Mouse (Mus musculus) CH12.LX (cell line): ENCODE measurements around the gene Med25. TPM values are rescaled to one million over a fixed set of nuclear protein-coding genes. Genes with fewer than 3 reads are reported as not detected.

Source experiments
- DNase-seq: peaks from one replicate; pipeline ENCODE4 v3.0.0-alpha.2; 2013; ENCODE audit errors: extremely low read depth
- H3K27ac ChIP-seq: 2 replicates; pipeline ENCODE4 v1.5.1; 2012; ENCODE audit warnings: low read depth, mild to moderate bottlenecking, control low read depth, moderate library complexity; ENCODE audit not compliant: insufficient read depth
- H3K27me3 ChIP-seq: replicated peaks from 2 replicates; pipeline ENCODE3; 2012; ENCODE audit warnings: inconsistent platforms
- H3K36me3 ChIP-seq, 2 experiments: replicated peaks in 1 of 2; 2 replicates each; pipeline versions ENCODE3 to v1.6.1; 2012; ENCODE audit warnings: inconsistent platforms in 1 of 2, low read length in 1 of 2, mild to moderate bottlenecking in 1 of 2, mixed read lengths in 1 of 2, moderate library complexity in 1 of 2; ENCODE audit not compliant: control insufficient read depth in 1 of 2, insufficient read depth in 1 of 2
- H3K4me1 ChIP-seq, 2 experiments: 2 replicates each; pipeline ENCODE4 v1.6.1; 2012; ENCODE audit warnings: inconsistent platforms in 1 of 2, moderate library complexity in 1 of 2; ENCODE audit not compliant: insufficient read depth in 2 of 2, control insufficient read depth in 1 of 2
- H3K4me2 ChIP-seq: 2 replicates; pipeline ENCODE4 v1.6.1; 2012; ENCODE audit warnings: low read depth, mild to moderate bottlenecking, control low read depth; ENCODE audit not compliant: poor library complexity, insufficient read depth, severe bottlenecking
- H3K4me3 ChIP-seq, 3 experiments: fragments of 150-350 bp in 1 of 3; sonication (generic) in 1 of 3; replicated peaks in 1 of 3; 2 replicates each; pipeline versions ENCODE3 to v1.5.1; 2011 to 2012; ENCODE audit warnings: low read depth in 2 of 3, low read length in 2 of 3, mild to moderate bottlenecking in 2 of 3, moderate library complexity in 2 of 3, control low read depth in 1 of 3, improper control_type of control experiment in 1 of 3, inconsistent platforms in 1 of 3, mixed read lengths in 1 of 3; ENCODE audit not compliant: poor library complexity in 1 of 3
- H3K79me2 ChIP-seq: replicated peaks from 2 replicates; pipeline ENCODE4 v1.6.1; 2012; ENCODE audit warnings: mild to moderate bottlenecking, moderate library complexity; ENCODE audit not compliant: control insufficient read depth, poor library complexity, insufficient read depth, severe bottlenecking; ENCODE audit errors: extremely low read depth
- H3K9ac ChIP-seq: 2 replicates; pipeline ENCODE4 v1.6.1; 2012; ENCODE audit warnings: low read depth, mild to moderate bottlenecking, control low read depth, moderate library complexity; ENCODE audit not compliant: insufficient read depth
- H3K9me3 ChIP-seq: replicated peaks from 2 replicates; pipeline ENCODE3; 2012; ENCODE audit warnings: low read length, inconsistent platforms, mixed read lengths
- CHD1 ChIP-seq: IDR thresholded peaks from 2 replicates; pipeline ENCODE4 v1.6.1; 2012; ENCODE audit warnings: low read depth, low read length, improper control_type of control experiment, inconsistent platforms
- CTCF ChIP-seq, 2 experiments: IDR thresholded peaks in 1 of 2; conservative IDR thresholded peaks in 1 of 2; 2 replicates each; pipeline ENCODE4 v1.5.1; 2011 to 2012; ENCODE audit warnings: low read depth in 2 of 2, low read length in 2 of 2, improper control_type of control experiment in 1 of 2, inconsistent platforms in 1 of 2, mild to moderate bottlenecking in 1 of 2, moderate library complexity in 1 of 2
- ETS1 ChIP-seq: conservative IDR thresholded peaks from 2 replicates; pipeline ENCODE4 v1.6.1; 2012; ENCODE audit warnings: low read depth, mild to moderate bottlenecking, inconsistent platforms, low read length, improper control_type of control experiment, moderate library complexity
- GABPA ChIP-seq: IDR thresholded peaks from 2 replicates; pipeline ENCODE4 v1.6.1; 2012; ENCODE audit warnings: low read depth, low read length, improper control_type of control experiment, inconsistent platforms; ENCODE audit not compliant: insufficient replicate concordance
- HCFC1 ChIP-seq: IDR thresholded peaks from 2 replicates; pipeline ENCODE4 v1.6.1; 2012; ENCODE audit warnings: low read depth, mild to moderate bottlenecking, inconsistent platforms, low read length, improper control_type of control experiment
- JUN ChIP-seq: IDR thresholded peaks from 2 replicates; pipeline ENCODE4 v1.6.1; 2011; ENCODE audit warnings: low read depth, mild to moderate bottlenecking, low read length, improper control_type of control experiment, moderate library complexity; ENCODE audit not compliant: insufficient read depth
- KAT2A ChIP-seq: IDR thresholded peaks from 2 replicates; pipeline ENCODE4 v1.6.1; 2012; ENCODE audit warnings: low read length, improper control_type of control experiment, inconsistent platforms; ENCODE audit not compliant: insufficient replicate concordance
- MAFK ChIP-seq: IDR thresholded peaks from 2 replicates; pipeline ENCODE4 v1.6.1; 2011; ENCODE audit warnings: low read length, improper control_type of control experiment; ENCODE audit not compliant: insufficient replicate concordance
- MAX ChIP-seq: IDR thresholded peaks from 2 replicates; pipeline ENCODE4 v1.6.1; 2011; ENCODE audit warnings: low read length, improper control_type of control experiment
- MAZ ChIP-seq: IDR thresholded peaks from 2 replicates; pipeline ENCODE4 v1.6.1; 2012; ENCODE audit warnings: low read depth, mild to moderate bottlenecking, inconsistent platforms, low read length, improper control_type of control experiment, moderate library complexity
- MXI1 ChIP-seq: IDR thresholded peaks from 2 replicates; pipeline ENCODE4 v1.6.1; 2011; ENCODE audit warnings: mild to moderate bottlenecking, low read depth, low read length, improper control_type of control experiment
- NELFE ChIP-seq: IDR thresholded peaks from 2 replicates; pipeline ENCODE4 v1.6.1; 2011; ENCODE audit warnings: low read depth, low read length, improper control_type of control experiment
- PAX5 ChIP-seq: IDR thresholded peaks from 2 replicates; pipeline ENCODE4 v1.6.1; 2012; ENCODE audit warnings: low read length, inconsistent platforms, mixed read lengths
- POLR2A ChIP-seq: IDR thresholded peaks from 2 replicates; pipeline ENCODE4 v1.6.1; 2011; ENCODE audit warnings: low read depth, mild to moderate bottlenecking, improper control_type of control experiment, low read length
- POLR2AphosphoS2 ChIP-seq: IDR thresholded peaks from 2 replicates; pipeline ENCODE4 v1.6.1; 2011; ENCODE audit warnings: low read depth, low read length, improper control_type of control experiment
- RAD21 ChIP-seq: IDR thresholded peaks from 2 replicates; pipeline ENCODE4 v1.6.1; 2011; ENCODE audit warnings: low read depth, mild to moderate bottlenecking, low read length, improper control_type of control experiment, moderate library complexity
- RCOR1 ChIP-seq: conservative IDR thresholded peaks from 2 replicates; pipeline ENCODE4 v1.6.1; 2012; ENCODE audit warnings: low read depth, mild to moderate bottlenecking, inconsistent platforms, low read length, improper control_type of control experiment
- SMC3 ChIP-seq: IDR thresholded peaks from 2 replicates; pipeline ENCODE4 v1.6.1; 2011; ENCODE audit warnings: low read depth, low read length, improper control_type of control experiment
- TCF12 ChIP-seq: IDR thresholded peaks from 2 replicates; pipeline ENCODE4 v1.6.1; 2014; ENCODE audit warnings: low read depth, mild to moderate bottlenecking, inconsistent platforms, low read length, improper control_type of control experiment
- UBTF ChIP-seq: IDR thresholded peaks from 2 replicates; pipeline ENCODE4 v1.6.1; 2012; ENCODE audit warnings: low read depth, mild to moderate bottlenecking, inconsistent platforms, low read length, improper control_type of control experiment, moderate library complexity
- USF1 ChIP-seq: IDR thresholded peaks from 2 replicates; pipeline ENCODE4 v1.6.1; 2014; ENCODE audit warnings: low read depth, mild to moderate bottlenecking, inconsistent platforms, low read length, improper control_type of control experiment
- USF2 ChIP-seq: conservative IDR thresholded peaks from 2 replicates; pipeline ENCODE4 v1.6.1; 2011; ENCODE audit warnings: low read depth, low read length, improper control_type of control experiment
- dilution Hi-C: fragments of 300-500 bp; cut with MboI; formaldehyde crosslinking; loops from 2 replicates; pipeline ENCODE4 v1.14.3; 2020; ENCODE audit warnings: low sequenced_read_pairs; ENCODE audit not compliant: extremely low pct_unique_long_range_greater_than_20kb, extremely low pct_ligation_motif_present
- in situ Hi-C: fragments of 300-500 bp; cut with MboI; formaldehyde crosslinking; loops from 3 replicates; pipeline ENCODE4 v1.14.3; 2019; ENCODE audit warnings: low sequenced_read_pairs, low pct_ligation_motif_present, low pct_unique_long_range_greater_than_20kb, mixed read lengths
- polyA plus RNA-seq: library from polyadenylated mRNA; unstranded; fragments of >175 nt; gene quantifications from 2 replicates; pipeline ENCODE4 v1.2.1, GENCODE M21; 2012; ENCODE audit warnings: low read depth; ENCODE audit not compliant: insufficient read length
- total RNA-seq, 2 experiments: library from RNA; depleted of rRNA; stranded (reverse); fragments of 300-350 nt in 1 of 2; fragments of >200 nt in 1 of 2; gene quantifications; 2 replicates each; pipeline ENCODE4 v1.2.3; 2012 to 2014

Med25 gene
- total and polyA plus RNA-seq, 3 experiments: 18.4 to 67.4 (median 56.7) TPM

- Histone ChIP-seq H3K4me2 (no peak overlapping the region), H3K27ac (no peak overlapping the region), H3K4me1 (peaks cover 0 to 10% of the 10 kb centered on the region in 2 experiments; a peak in 2 of 4 replicates), H3K9ac (no peak overlapping the region)
- in situ Hi-C loops: no loop called here
- TF ChIP-seq CHD1 (no peak), POLR2AphosphoS2 (no peak), MAX (no peak), MAZ (no peak), RAD21 (no peak), SMC3 (no peak), USF1 (no peak), MXI1 (no peak), MAFK (no peak), KAT2A (no peak), ETS1 (no peak), PAX5 (no peak), CTCF (conservative IDR thresholded peaks at IDR 0.05 in 1 of 2, IDR thresholded peaks at IDR 0.05 in 1 of 2; ENCODE audit: low read depth in 2 of 2, low read length in 2 of 2) (no peak), GABPA (no peak), POLR2A (no peak), JUN (no peak), HCFC1 (no peak), NELFE (no peak)
- TF ChIP-seq, all 38 proteins: peak for 0
- Histone ChIP-seq H3K9me3 (no peaks in the 10 kb centered on the region), H3K36me3 (peaks cover 65 to 93% of the 10 kb centered on the region in 2 experiments), H3K4me3 (no peak overlapping the region), H3K27me3 (no peaks in the 10 kb centered on the region), H3K79me2 (no peaks in the 10 kb centered on the region; the same call in 1 of the 2 replicates)
- DNase-seq: no peak
- dilution Hi-C loops: no loop called here
Observed at GRCm38 (mm10) chr7:44884637-44885036, 7.9 kb downstream of the Med25 start.

- Histone ChIP-seq H3K79me2 (no peaks in the 10 kb centered on the region; the same call in 1 of the 2 replicates), H3K4me1 (peaks cover 0 to 12% of the 10 kb centered on the region in 2 experiments; a peak in 2 of 4 replicates), H3K4me2 (no peak overlapping the region), H3K27me3 (no peaks in the 10 kb centered on the region), H3K27ac (no peak overlapping the region), H3K9ac (no peak overlapping the region), H3K9me3 (no peaks in the 10 kb centered on the region), H3K4me3 (no peak overlapping the region), H3K36me3 (peaks cover 80 to 93% of the 10 kb centered on the region in 2 experiments)
- in situ Hi-C loops: no loop called here
- TF ChIP-seq RCOR1 (no peak), NELFE (no peak), UBTF (no peak), TCF12 (no peak), RAD21 (no peak), MXI1 (no peak), KAT2A (no peak), GABPA (no peak), POLR2AphosphoS2 (no peak), ETS1 (no peak), MAX (no peak), USF2 (no peak)
- dilution Hi-C loops: no loop called here
- no peak for DNase-seq
Observed at GRCm38 (mm10) chr7:44883036-44883435, 9.5 kb downstream of the Med25 start.
